Mouse (Mus musculus) heart, embryonic 13.5 days (tissue): ENCODE measurements around the gene Fars2. TPM values are rescaled to one million over a fixed set of nuclear protein-coding genes. Genes with fewer than 3 reads are reported as not detected.
"Not testable (repeated sequence)": the region's sequence is repeated elsewhere in the genome, so short reads cannot be mapped to it uniquely, and the experiment has no call there.

Experiments
- ATAC-seq: fragments of 200-750 bp; cut with Nextera tagmentation; 2 replicates; pipeline ENCODE4 v1.8.0; 2017; ENCODE audit warnings: moderate TSS enrichment; ENCODE audit not compliant: insufficient number of reproducible peaks, low FRiP score, low TSS enrichment; ENCODE audit errors: extremely low read depth
- H3K27ac ChIP-seq: fragments of 300-500 bp; sonication (generic); replicated peaks from 2 replicates; pipeline ENCODE4 v1.5.1; 2015; ENCODE audit warnings: moderate library complexity, mild to moderate bottlenecking, inconsistent platforms
- H3K27me3 ChIP-seq: fragments of 300-500 bp; sonication (generic); replicated peaks from 2 replicates; pipeline ENCODE4 v1.6.1; 2015; ENCODE audit warnings: mild to moderate bottlenecking, inconsistent platforms
- H3K36me3 ChIP-seq: fragments of 300-500 bp; sonication (generic); 2 replicates; pipeline ENCODE4 v1.6.1; 2015; ENCODE audit warnings: mild to moderate bottlenecking, inconsistent platforms
- H3K4me1 ChIP-seq: fragments of 300-500 bp; sonication (generic); 2 replicates; pipeline ENCODE4 v1.6.1; 2015; ENCODE audit warnings: inconsistent platforms
- H3K4me2 ChIP-seq: fragments of 300-500 bp; sonication (generic); 2 replicates; pipeline ENCODE4 v1.6.1; 2015; ENCODE audit warnings: inconsistent platforms, mild to moderate bottlenecking, moderate library complexity
- H3K4me3 ChIP-seq: fragments of 300-500 bp; sonication (generic); 2 replicates; pipeline ENCODE4 v1.5.1; 2015; ENCODE audit warnings: moderate library complexity, mild to moderate bottlenecking, inconsistent platforms
- H3K9ac ChIP-seq: fragments of 300-500 bp; sonication (generic); 2 replicates; pipeline ENCODE4 v1.6.1; 2015; ENCODE audit warnings: inconsistent platforms, mild to moderate bottlenecking, moderate library complexity
- H3K9me3 ChIP-seq: fragments of 300-500 bp; sonication (generic); 2 replicates; pipeline ENCODE4 v1.6.1; 2016; ENCODE audit warnings: inconsistent platforms
- WGBS: fragments of 180-500 bp; shearing (Covaris S2); methylation state at CpG from one replicate; pipeline ENCODE4 v1.1.7; 2015; ENCODE audit warnings: mixed read lengths; 5-methylcytosine and 5-hydroxymethylcytosine counted together
- polyA plus RNA-seq: library from polyadenylated mRNA; unstranded; fragments of >200 nt; fragmentation: Nextera tagmentation; extraction: Ambion mirVana; gene quantifications from 2 replicates; pipeline ENCODE4 v1.2.1, GENCODE M21; 2015

Fars2 gene
- polyA plus RNA-seq, 1 experiment from 2014 or later, result 54.3 TPM

DNA sequence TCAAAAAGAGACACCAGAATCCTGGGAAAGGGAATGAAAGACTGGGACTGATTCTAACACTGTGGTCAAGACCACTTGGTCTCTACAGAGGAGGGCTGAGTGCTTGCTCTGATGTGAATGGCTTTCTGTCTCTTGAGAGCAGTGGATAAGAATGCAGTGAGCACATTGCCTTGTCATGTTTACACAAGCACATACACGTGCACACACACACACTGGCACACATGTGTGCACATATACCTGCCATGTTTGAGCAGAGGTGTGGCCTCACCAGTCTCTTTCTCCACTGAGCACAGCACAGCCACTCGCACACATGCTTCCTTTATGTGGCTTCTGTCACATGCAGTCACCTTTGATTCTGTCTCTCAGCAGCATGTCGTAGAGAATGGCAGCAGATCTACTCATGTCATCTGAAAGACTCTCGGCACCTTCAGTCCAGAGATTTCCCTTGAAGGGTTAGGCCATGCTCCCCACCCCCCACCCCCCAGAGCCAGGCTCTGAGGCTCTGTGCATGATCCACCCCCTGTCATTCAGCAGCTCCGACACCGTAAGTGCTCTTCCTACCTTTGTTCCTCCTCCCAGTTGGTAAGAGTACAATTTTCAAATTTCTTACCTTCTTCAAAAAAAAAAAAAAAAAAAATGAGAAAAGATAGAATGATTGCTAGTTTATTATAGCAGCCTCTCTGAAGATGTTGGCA, 313.4 kb downstream of the Fars2 start:
- H3K4me1 ChIP-seq, result no peaks in the 10 kb centered on the region
- no peak overlapping the region for H3K4me2 ChIP-seq
- no peak overlapping the region for H3K4me3 ChIP-seq
- no peak for ATAC-seq
- H3K36me3 ChIP-seq, result no peaks in the 10 kb centered on the region
- no peaks in the 10 kb centered on the region for H3K9me3 ChIP-seq
- no peak overlapping the region for H3K27ac ChIP-seq
- H3K27me3 ChIP-seq, result no peaks in the 10 kb centered on the region
- 49% methylated on average over 6 of the region's 6 CpGs for WGBS
- H3K9ac ChIP-seq, result no peak overlapping the region

DNA sequence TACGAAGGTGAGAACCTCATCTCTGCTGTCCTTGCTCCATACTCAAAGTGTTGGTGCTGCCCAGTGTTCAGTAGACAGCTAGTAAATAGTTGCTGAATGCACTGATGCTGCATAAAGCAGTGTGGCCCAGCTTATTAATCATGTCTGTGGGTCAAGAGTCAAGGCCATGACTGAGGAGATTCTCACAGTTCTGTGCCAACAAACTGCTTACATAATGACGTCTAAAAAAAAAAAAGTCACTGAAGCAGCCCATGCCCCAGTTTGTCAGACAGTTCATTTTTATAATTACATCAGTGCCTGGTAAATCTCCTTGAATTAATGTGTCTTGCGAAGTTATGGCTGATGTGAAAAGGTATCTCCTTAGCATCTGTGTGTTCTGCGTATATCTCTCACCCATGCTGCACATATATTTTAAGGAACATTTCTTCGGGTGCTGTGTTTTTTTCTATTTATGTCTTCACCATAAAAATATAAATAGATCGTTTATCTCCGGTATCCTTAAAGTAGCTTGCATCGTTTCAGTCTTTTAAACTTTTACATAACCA, 314.8 kb downstream of the Fars2 start:
- Histone ChIP-seq H3K4me1 (no peaks in the 10 kb centered on the region), H3K4me2 (no peak overlapping the region), H3K9ac (no peak overlapping the region), H3K9me3 (no peaks in the 10 kb centered on the region), H3K27ac (no peak overlapping the region), H3K4me3 (no peak overlapping the region), H3K27me3 (no peaks in the 10 kb centered on the region), H3K36me3 (no peaks in the 10 kb centered on the region)
- ATAC-seq, result no peak
- WGBS, result 83% methylated on average over 8 of the region's 8 CpGs

DNA sequence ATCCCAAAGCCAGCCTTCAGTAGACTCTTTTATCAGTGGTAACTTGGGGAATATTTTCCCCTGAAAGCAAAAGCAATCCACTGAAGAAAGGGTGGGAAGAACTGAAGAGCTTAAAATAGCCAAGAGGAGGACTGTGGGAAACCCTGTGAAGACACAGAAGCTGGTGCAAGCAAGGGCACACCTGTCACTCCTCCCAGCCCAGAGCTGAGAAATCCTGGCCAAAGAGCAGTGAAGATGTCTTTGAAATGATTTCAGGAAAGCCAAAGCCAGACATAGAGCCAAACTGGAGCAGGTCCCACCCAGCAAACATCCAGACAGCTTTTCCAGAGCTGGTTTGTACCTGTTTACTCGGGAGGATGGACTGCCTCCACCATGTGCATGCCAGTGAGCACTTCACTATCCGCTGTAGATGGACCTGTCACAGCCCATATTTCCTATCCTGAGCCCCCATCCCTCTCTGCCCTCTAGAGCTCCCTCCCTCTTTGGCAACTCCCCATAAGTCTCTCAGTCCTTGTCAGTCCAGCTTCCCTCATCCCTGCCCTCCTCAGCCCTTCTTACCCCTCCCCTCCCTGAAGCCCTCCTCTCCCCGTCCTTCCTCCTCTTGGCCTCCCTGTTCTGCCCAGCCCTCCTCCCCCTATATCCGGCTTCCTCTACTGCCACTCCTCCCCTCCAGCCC, 327.7 kb downstream of the Fars2 start:
- H3K27me3 ChIP-seq, result no peaks in the 10 kb centered on the region
- H3K36me3 ChIP-seq, result no peaks in the 10 kb centered on the region
- H3K9me3 ChIP-seq, result no peaks in the 10 kb centered on the region
- 40% methylated on average over 4 of the region's 4 CpGs for WGBS
- no peak overlapping the region for H3K4me2 ChIP-seq
- H3K9ac ChIP-seq, result no peak overlapping the region
- no peak overlapping the region for H3K4me3 ChIP-seq
- H3K4me1 ChIP-seq, result peaks cover 8% of the 10 kb centered on the region
- no peak for ATAC-seq
- H3K27ac ChIP-seq, result no peak overlapping the region

DNA sequence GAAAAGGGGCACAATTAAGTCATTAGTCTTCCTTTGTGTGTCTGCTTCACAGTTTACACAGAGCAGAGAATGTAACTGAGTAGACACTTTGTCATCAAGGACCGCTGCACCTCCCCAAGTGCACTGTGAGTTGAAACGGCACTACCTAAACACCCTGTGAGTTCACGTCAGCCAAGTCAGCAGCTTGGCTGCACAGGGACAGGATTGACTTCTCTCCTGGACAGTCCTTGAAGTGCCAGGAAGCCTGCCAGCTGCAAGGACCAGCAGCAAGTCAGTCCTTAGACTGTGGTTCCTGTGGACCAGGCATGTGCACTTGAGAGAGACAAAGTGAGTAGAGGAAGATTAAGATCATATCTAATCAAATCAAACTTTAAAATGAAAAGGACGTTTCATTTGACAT, 330.7 kb downstream of the Fars2 start:
- Histone ChIP-seq H3K27me3 (no peaks in the 10 kb centered on the region), H3K4me3 (no peak overlapping the region), H3K4me1 (peaks cover 8% of the 10 kb centered on the region), H3K9ac (no peak overlapping the region), H3K27ac (no peak overlapping the region), H3K4me2 (no peak overlapping the region), H3K36me3 (no peaks in the 10 kb centered on the region), H3K9me3 (no peaks in the 10 kb centered on the region)
- ATAC-seq, result no peak
- WGBS, result 57% methylated on average over 4 of the region's 4 CpGs

DNA sequence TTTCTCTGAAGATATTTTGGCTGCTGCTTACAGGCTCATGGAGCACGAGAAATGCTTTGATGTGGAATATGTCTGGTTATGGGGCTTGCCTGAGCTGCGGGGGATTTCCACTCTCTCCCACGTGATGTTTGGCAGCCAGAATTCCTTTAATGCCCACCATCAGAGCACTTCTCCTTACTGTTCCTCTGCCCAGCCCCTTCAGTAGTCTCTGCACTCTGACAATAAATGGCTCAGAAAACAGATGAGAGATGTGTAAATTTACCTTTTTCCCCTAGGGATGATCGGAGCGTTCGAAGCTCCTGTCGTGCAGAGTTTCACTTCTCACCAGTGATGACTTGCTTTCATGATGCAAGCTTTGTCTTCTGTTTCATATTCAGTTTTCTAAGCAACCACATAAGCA, 331.4 kb downstream of the Fars2 start:
- no peak for ATAC-seq
- Histone ChIP-seq H3K4me3 (no peak overlapping the region), H3K9me3 (no peaks in the 10 kb centered on the region)

DNA sequence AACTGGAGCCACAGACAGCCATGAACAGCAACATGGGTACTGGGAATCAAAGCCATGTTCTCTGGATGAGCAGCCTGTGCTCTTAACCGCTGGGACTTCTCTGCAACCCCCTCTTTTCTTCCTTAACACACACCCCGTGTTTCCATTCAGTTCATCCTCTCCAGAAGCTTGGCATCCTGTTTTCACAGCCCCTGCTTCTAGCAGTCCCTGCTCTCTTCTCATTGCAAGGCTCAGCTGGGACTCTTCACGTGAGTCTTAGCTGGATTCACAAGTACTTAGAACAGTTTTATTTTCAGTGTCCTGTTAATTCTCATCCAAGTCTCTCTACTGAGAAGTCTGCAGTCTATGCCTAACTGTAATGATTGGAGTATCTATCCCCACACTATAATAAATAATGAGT, 334.2 kb downstream of the Fars2 start:
- Histone ChIP-seq H3K9ac (no peak overlapping the region), H3K27me3 (no peaks in the 10 kb centered on the region), H3K4me1 (no peaks in the 10 kb centered on the region), H3K27ac (no peak overlapping the region), H3K36me3 (no peaks in the 10 kb centered on the region), H3K4me3 (no peak overlapping the region), H3K9me3 (no peaks in the 10 kb centered on the region), H3K4me2 (no peak overlapping the region)
- no peak for ATAC-seq
- 66% methylated on average over 3 of the region's 3 CpGs for WGBS

More for the DNA sequence above, 331.4 kb downstream of the Fars2 start:
- Histone ChIP-seq H3K36me3 (no peaks in the 10 kb centered on the region), H3K27me3 (no peaks in the 10 kb centered on the region), H3K9ac (no peak overlapping the region), H3K4me1 (peaks cover 8% of the 10 kb centered on the region), H3K27ac (no peak overlapping the region), H3K4me2 (no peak overlapping the region)
- WGBS, result 86% methylated on average over 7 of the region's 7 CpGs

DNA sequence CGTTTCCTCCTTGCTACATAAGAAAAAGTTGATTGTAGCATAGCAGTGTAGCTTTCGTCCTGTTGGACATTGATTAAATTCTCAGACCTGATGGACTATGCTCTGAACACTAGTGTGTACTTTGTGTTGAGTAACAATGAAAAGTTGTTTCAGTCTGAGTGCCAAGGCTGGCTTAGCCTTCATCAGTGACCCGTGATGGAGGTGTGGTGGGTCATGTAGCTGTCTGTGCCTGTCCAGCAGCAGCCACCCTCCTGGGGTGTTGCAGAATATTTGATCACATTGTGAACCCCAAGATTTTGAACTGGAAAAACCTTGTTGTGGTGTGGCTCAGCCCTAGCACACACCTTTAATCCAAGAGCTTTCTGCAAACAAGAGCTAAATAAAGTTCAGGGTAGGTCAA, 343.3 kb downstream of the Fars2 start:
- Histone ChIP-seq H3K9ac (no peak overlapping the region), H3K4me2 (no peak overlapping the region), H3K4me1 (0 out of 2 replicates have a peak, but pooled peaks cover 3% of the 10 kb centered on the region), H3K27ac (no peak overlapping the region), H3K4me3 (no peak overlapping the region), H3K9me3 (no peaks in the 10 kb centered on the region), H3K36me3 (no peaks in the 10 kb centered on the region), H3K27me3 (no peaks in the 10 kb centered on the region)
- WGBS, result 70% methylated on average over 3 of the region's 3 CpGs
- ATAC-seq, result no peak

DNA sequence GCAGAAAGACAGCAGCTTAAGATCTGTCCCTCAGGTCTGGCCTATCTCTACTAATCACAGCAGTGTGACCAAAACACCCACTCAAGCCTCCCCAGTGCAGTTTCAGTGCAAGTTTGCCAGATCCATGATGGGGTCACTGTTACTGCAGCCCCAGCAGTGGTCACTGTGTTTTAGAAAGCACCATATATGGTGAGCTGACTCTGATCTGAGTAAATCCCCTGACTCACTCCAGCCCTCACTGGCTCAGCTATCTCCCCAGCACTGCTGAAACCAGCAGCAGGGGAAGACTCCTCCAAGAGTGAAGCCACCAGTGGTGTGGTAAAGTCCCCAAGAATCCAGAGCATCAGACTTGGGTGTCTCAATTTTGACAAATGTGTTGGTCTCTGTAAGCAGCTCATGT, 346.5 kb downstream of the Fars2 start:
- no peaks in the 10 kb centered on the region for H3K36me3 ChIP-seq
- no peaks in the 10 kb centered on the region for H3K9me3 ChIP-seq
- H3K27ac ChIP-seq, result no peak overlapping the region
- 0 out of 2 replicates have a peak, but pooled peaks cover 3% of the 10 kb centered on the region for H3K4me1 ChIP-seq
- H3K9ac ChIP-seq, result no peak overlapping the region
- H3K4me2 ChIP-seq, result no peak overlapping the region
- ATAC-seq, result no peak
- no peaks in the 10 kb centered on the region for H3K27me3 ChIP-seq
- no peak overlapping the region for H3K4me3 ChIP-seq

DNA sequence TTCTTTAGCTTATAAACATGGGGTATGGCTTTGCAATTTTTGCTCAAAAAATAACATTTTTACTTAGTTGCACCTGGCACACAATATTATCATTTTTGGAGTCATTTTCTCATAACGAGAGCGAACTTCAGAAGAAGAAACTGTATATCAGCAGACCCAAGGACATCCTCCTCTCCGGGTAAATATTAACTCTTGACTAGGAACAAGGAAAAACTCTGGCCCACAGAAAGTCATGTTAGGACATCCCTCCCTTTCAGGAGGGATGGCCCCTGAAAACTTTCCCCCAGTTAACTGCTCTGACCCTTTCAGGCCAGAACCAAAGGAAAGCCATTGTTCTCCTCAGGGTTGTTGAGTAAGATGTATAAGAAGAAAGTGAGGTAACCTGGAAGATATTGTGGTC, 348.9 kb downstream of the Fars2 start:
- WGBS, result 86% methylated on average over 3 of the region's 3 CpGs
- not testable (repeated sequence) for H3K9ac ChIP-seq, H3K36me3 ChIP-seq, ATAC-seq, H3K4me3 ChIP-seq, H3K4me2 ChIP-seq, H3K9me3 ChIP-seq, H3K27ac ChIP-seq, H3K4me1 ChIP-seq, H3K27me3 ChIP-seq

DNA sequence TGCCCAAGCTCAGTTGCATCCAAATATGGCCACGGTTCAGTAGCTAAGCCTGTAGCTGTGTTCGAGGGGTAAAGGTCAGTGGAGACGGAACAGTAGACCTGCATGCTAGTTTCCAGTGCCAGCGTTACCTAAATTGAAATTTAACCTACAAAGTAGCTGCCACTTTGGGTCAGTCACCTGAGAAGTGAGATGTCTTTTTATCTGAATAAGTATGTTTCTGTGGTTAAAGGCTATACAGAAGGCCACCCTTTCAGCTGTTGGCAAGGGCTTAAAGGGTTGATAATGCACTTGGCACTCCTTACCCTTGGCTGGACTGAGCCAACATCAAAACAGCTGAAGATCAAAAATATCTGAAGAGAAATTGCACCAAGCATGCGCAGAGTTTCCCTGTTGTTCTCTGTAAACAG, 349.3 kb downstream of the Fars2 start:
- ATAC-seq, result no peak
- Histone ChIP-seq H3K36me3 (no peaks in the 10 kb centered on the region), H3K9ac (no peak overlapping the region), H3K27me3 (no peaks in the 10 kb centered on the region), H3K9me3 (no peaks in the 10 kb centered on the region), H3K4me3 (no peak overlapping the region), H3K27ac (no peak overlapping the region), H3K4me2 (no peak overlapping the region), H3K4me1 (peaks cover 9% of the 10 kb centered on the region; the same call in 1 of the 2 replicates)
- WGBS, result 84% methylated on average over 5 of the region's 5 CpGs

DNA sequence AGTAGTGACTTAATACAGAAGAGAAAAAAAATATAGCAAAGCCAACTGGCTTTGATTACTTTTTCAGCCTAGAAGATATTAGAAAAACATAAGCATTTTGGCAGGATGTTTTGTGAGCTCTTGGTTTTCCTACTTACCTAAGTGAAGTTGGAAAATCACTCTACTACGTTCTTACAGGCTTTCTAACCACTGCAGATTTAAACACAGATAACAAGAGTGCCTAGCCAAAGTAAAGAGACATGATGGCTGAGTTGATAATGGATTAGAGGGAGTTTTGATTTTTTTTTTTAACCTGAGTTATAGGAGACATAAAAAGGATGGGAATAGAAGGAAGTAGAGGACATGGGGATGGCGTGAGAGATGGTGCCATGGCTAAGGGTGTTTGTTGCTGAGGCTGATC, 350.6 kb downstream of the Fars2 start:
- H3K27ac ChIP-seq, result no peak overlapping the region
- no peak overlapping the region for H3K9ac ChIP-seq
- H3K4me3 ChIP-seq, result no peak overlapping the region
- peaks cover 11% of the 10 kb centered on the region; the same call in 1 of the 2 replicates for H3K4me1 ChIP-seq
- WGBS, result 72% methylated on average over 2 of the region's 2 CpGs
- no peaks in the 10 kb centered on the region for H3K9me3 ChIP-seq
- no peak for ATAC-seq
- H3K27me3 ChIP-seq, result no peaks in the 10 kb centered on the region
- H3K4me2 ChIP-seq, result no peak overlapping the region
- no peaks in the 10 kb centered on the region for H3K36me3 ChIP-seq

DNA sequence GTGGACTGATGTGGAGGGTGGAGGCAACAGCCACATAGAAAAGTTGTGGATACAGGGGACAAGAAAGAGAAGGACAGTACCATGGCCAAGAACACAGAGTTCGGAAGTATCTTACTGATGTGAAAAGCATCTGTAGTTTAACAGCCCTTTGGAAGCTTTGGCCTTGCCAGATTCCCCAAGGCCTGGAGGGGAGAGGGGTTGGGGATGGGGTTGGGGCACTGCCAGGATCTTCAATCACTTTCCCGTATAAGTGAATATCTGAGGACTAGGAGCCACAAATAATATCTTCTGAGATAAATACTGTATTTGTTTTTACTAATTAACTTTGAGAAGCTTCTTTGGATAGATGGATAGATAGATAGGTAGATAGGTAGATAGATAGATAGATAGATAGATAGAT, 351.8 kb downstream of the Fars2 start:
- H3K9ac ChIP-seq, result no peak overlapping the region

More for the DNA sequence above, 351.8 kb downstream of the Fars2 start:
- no peak for ATAC-seq
- H3K27me3 ChIP-seq, result no peaks in the 10 kb centered on the region
- no peak overlapping the region for H3K4me2 ChIP-seq
- H3K4me1 ChIP-seq, result peaks cover 10% of the 10 kb centered on the region; the same call in 1 of the 2 replicates
- H3K36me3 ChIP-seq, result no peaks in the 10 kb centered on the region
- no peaks in the 10 kb centered on the region for H3K9me3 ChIP-seq
- WGBS, result 75% methylated on average over 2 of the region's 2 CpGs
- no peak overlapping the region for H3K4me3 ChIP-seq
- H3K27ac ChIP-seq, result no peak overlapping the region
